Mouse (Mus musculus) ES-E14 (cell line): ENCODE measurements around the gene Gm960.

Experiments
- CHD2 ChIP-seq: IDR thresholded peaks from 2 replicates; pipeline ENCODE4 v1.6.1; 2014; ENCODE audit warnings: mild to moderate bottlenecking, low read depth, low read length, inconsistent platforms
- HCFC1 ChIP-seq: IDR thresholded peaks from 2 replicates; pipeline ENCODE4 v1.6.1; 2012; ENCODE audit warnings: low read length, inconsistent platforms, borderline replicate concordance; ENCODE audit not compliant: insufficient read depth
- MAFK ChIP-seq: IDR thresholded peaks from 2 replicates; pipeline ENCODE4 v1.6.1; 2014; ENCODE audit warnings: mild to moderate bottlenecking, low read depth, low read length, inconsistent platforms; ENCODE audit not compliant: insufficient read depth
- ZC3H11A ChIP-seq: IDR thresholded peaks from 2 replicates; pipeline ENCODE4 v1.6.1; 2012; ENCODE audit warnings: low read depth, mild to moderate bottlenecking, inconsistent platforms, low read length, borderline replicate concordance
- ZNF384 ChIP-seq: IDR thresholded peaks from 2 replicates; pipeline ENCODE4 v1.6.1; 2012; ENCODE audit warnings: low read depth, low read length, inconsistent platforms

DNA sequence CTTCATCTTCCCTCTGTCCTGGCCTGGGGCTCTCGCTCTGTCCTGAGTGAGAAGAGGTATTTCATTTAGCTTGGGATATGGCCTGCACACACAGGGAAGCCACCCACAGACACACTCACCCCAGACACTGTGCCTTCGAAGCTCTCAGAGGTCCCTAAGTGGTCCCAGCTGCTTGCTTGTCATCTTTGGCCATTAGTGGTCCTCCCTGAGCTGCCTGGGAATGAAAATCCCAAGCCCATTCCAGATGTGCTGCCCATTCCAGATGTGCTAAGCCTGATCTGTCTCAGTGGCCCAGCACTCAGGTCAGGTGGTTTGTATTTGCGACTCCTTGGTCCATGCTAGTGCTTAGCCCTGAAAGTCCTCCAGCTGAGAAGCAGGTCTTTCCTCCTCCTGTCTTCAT, 15.4 kb upstream of the Gm960 start:
- TF ChIP-seq ZC3H11A, result no peak
- no peak for TF ChIP-seq ZNF384
- no peak for TF ChIP-seq MAFK
- no peak for TF ChIP-seq CHD2
- no peak for TF ChIP-seq HCFC1
